Mouse (Mus musculus): Measurements from ENCODE around the gene Chdh. TPM values are rescaled to one million over a fixed set of nuclear protein-coding genes. Genes with fewer than 3 reads are reported as not detected.

Gene Chdh
- polyA plus RNA-seq, 1 experiment from 2014 or later: 0.06 TPM

DNA sequence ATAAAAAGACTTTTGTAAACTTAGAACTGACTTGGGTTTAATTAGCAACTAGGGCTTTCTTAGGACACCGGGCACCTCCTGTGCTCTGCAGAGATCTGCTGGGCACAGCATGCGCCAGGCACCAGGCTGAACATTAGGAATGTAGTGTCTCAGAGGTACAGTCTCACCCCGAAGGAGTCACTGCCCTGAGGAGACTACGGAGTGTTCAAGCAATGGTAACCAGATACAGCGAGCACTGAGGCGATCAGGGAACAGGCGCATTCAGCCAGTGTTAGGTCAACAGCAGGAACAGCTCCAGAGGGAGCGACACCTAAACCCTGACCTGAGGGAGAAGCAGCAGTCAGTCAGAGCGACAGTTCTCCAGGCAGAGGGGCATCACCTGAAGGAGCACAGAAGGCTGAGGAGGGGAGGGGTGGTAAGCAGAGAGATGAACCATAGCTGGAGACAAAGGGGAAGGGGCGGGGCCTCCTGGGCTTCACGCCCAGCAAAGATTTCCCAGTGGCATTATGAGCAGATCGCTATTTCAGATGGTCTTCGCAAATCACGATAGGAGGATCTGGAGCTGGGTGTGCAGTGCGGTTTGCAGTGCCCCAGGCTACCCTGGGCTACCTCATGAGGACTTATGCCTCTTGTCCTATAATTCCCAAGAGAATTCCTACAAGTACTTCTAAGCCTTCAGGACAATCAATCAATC is 69.4 kb downstream of the Chdh start:
- WGBS: 84% methylated on average over 15 of the region's 15 CpGs
- ATAC-seq (ENCODE audit: low FRiP score, low read depth): no peak

DNA sequence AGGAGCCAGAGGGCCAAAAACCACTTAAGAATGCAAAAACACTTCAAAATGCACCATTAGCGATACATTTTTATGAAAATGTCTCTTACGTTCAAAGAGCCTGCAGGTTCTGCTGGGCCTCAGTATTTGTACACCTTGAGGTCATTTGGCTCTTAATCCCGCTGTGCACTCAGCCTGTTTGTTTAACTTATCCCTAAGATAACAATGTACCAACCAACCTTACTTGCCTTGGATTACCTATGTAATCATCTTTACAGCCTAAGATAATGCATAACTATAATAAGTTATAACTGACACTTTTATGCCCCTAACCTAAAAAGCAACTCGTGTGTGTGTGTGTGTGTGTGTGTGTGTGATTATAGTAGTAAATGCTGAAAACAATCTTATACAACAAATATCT is 70.9 kb downstream of the Chdh start:
- Histone ChIP-seq H3K27me3 (no peaks in the 10 kb centered on the region; the same call in 1 of the 2 replicates), H3K9me3 (no peaks in the 10 kb centered on the region)
- WGBS: 78% methylated on average over 4 of the region's 4 CpGs

More for the DNA sequence above, 69.4 kb downstream of the Chdh start:
- H3K4me2 ChIP-seq (replicated peaks): no peak overlapping the region
- no peaks in the 10 kb centered on the region for H3K9me3 ChIP-seq
- H3K27me3 ChIP-seq: no peaks in the 10 kb centered on the region; the same call in 1 of the 2 replicates
- no peaks in the 10 kb centered on the region for H3K4me1 ChIP-seq
- no peaks in the 10 kb centered on the region for H3K36me3 ChIP-seq
- no peak overlapping the region for H3K9ac ChIP-seq (replicated peaks)
- H3K27ac ChIP-seq (replicated peaks): no peak overlapping the region
- no peak overlapping the region for H3K4me3 ChIP-seq

More for the DNA sequence above, 70.9 kb downstream of the Chdh start:
- ATAC-seq (ENCODE audit: low FRiP score, low read depth): no peak
- Histone ChIP-seq H3K4me2 (replicated peaks) (no peak overlapping the region), H3K4me1 (no peaks in the 10 kb centered on the region), H3K4me3 (no peak overlapping the region), H3K9ac (replicated peaks) (no peak overlapping the region), H3K36me3 (no peaks in the 10 kb centered on the region), H3K27ac (replicated peaks) (no peak overlapping the region)

Small RNA genes within 50 kb of the gene (microRNA-seq; reads per million reads assigned to microRNA genes)
- 1.4 reads per million for gene Mir6947

Other genes with a start within 250 kb of the Chdh start
- gene Selenok, start 40.7 kb upstream of the Chdh start, polyA plus RNA-seq (2016; fragmentation: Nextera tagmentation; extraction: Ambion mirVana): 379 and 408 TPM in 2 replicates
- 97.8 and 97.9 TPM in 2 replicates for gene Actr8, start 30.7 kb upstream of the Chdh start, polyA plus RNA-seq (2016; fragmentation: Nextera tagmentation; extraction: Ambion mirVana)
- 1.1 and 1.5 TPM in 2 replicates for gene Il17rb, start 127 bp upstream of the Chdh start, polyA plus RNA-seq (2016; fragmentation: Nextera tagmentation; extraction: Ambion mirVana)